Mouse (Mus musculus) neural tube, embryonic 11.5 days (tissue): ENCODE data around the gene Mrpl43. TPM values are rescaled to one million over a fixed set of nuclear protein-coding genes. Genes with fewer than 3 reads are reported as not detected.

Experiments used
- ATAC-seq: fragments of 200-750 bp; cut with Nextera tagmentation; 2 replicates; pipeline ENCODE4 v1.8.0; 2017; ENCODE audit warnings: moderate number of reproducible peaks, mild to moderate bottlenecking, moderate TSS enrichment, moderate library complexity; ENCODE audit not compliant: insufficient read depth, low FRiP score, low TSS enrichment
- DNase-seq: peaks from one replicate; pipeline ENCODE4 v3.0.0-alpha.2; 2015; ENCODE audit warnings: low spot score
- H3K27ac ChIP-seq: fragments of 300-500 bp; sonication (generic); 2 replicates; pipeline ENCODE4 v1.5.1; 2014; ENCODE audit warnings: low read depth, mild to moderate bottlenecking, low read length
- H3K27me3 ChIP-seq: fragments of 300-500 bp; sonication (generic); 2 replicates; pipeline ENCODE4 v1.6.1; 2014; ENCODE audit warnings: mild to moderate bottlenecking, low read length, mixed read lengths; ENCODE audit not compliant: control insufficient read depth, insufficient read depth
- H3K36me3 ChIP-seq: fragments of 300-500 bp; sonication (generic); 2 replicates; pipeline ENCODE4 v1.6.1; 2014; ENCODE audit warnings: mild to moderate bottlenecking, low read length, moderate library complexity, mixed read lengths; ENCODE audit not compliant: control insufficient read depth, insufficient read depth
- H3K4me1 ChIP-seq: fragments of 300-500 bp; sonication (generic); 2 replicates; pipeline ENCODE4 v1.6.1; 2014; ENCODE audit warnings: low read length, mixed read lengths; ENCODE audit not compliant: control insufficient read depth, insufficient read depth
- H3K4me2 ChIP-seq: fragments of 300-500 bp; sonication (generic); 2 replicates; pipeline ENCODE4 v1.6.1; 2014; ENCODE audit warnings: low read depth, mild to moderate bottlenecking, moderate library complexity
- H3K4me3 ChIP-seq: fragments of 300-500 bp; sonication (generic); 2 replicates; pipeline ENCODE4 v1.5.1; 2014; ENCODE audit warnings: low read depth, low read length
- H3K9ac ChIP-seq: fragments of 300-500 bp; sonication (generic); 2 replicates; pipeline ENCODE4 v1.6.1; 2014; ENCODE audit warnings: mild to moderate bottlenecking, low read length
- H3K9me3 ChIP-seq: fragments of 300-500 bp; sonication (generic); 2 replicates; pipeline ENCODE4 v1.6.1; 2016; ENCODE audit warnings: low read length; ENCODE audit not compliant: control insufficient read depth
- WGBS: fragments of 180-500 bp; shearing (Covaris S2); extraction: QIAGEN DNeasy Blood & Tissue Kit; methylation state at CpG from one replicate; pipeline ENCODE4 v1.1.7; 2014; 5-methylcytosine and 5-hydroxymethylcytosine counted together
- polyA plus RNA-seq: library from polyadenylated mRNA; unstranded; fragments of >200 nt; fragmentation: Nextera tagmentation; extraction: Ambion mirVana; gene quantifications from 2 replicates; pipeline ENCODE4 v1.2.1, GENCODE M21; 2014

Mrpl43 gene
- polyA plus RNA-seq = 65.3 and 80.6 TPM in 2 replicates

DNA sequence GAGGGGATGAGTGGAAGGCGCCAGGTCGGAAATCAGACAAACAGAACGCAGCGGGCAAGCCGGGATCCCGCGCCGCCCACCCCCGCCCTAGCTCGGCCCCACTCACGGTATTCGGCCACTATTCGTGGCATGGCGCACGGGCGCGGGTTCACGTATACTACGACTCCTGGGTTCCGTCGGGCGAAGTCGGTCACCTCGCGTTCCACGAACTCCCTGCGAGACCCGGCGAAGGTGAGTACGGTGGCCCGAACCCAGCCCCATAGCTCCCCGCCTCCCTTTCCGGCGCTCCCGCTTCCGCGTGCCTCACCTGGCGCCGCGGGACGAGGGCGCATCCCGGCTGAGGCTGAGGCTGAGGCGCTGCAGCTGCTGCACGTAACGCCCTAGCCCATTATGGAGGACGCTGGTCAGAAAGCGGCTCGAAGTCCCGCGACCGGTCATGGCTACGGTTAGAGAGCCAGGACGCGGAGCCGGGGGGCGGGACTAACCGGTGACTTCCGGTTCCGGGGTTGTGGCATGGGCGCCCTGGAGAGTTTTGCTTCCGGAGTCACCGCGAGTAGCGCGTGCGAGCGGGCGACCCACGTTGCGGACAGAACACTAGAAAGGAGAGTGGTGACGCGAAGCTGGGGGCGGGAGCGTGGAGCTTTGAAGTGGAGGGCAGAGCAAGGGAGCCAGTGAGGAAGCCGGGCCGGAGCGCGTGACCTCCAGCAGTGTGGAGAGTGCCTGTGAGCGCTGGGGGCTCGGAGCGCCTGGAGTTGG is at the start of gene Mrpl43:
Gene Mrpl43 (minus strand): TSS at position 486 of the 756 bp plus-strand sequence.
- WGBS = under 1% methylated on average over 81 of the region's 82 CpGs
- Histone ChIP-seq H3K9me3 (no peaks in the 10 kb centered on the region), H3K27me3 (no peaks in the 10 kb centered on the region), H3K4me2 (peak within 1 kb of the TSS; percentile 95), H3K4me1 (peaks cover 3% of the 10 kb centered on the region; the same call in 1 of the 2 replicates), H3K9ac (peak within 1 kb of the TSS; percentile 85), H3K27ac (peak within 1 kb of the TSS; percentile 49; the same call in 1 of the 2 replicates), H3K4me3 (peak within 1 kb of the TSS; percentile 98), H3K36me3 (peaks cover 2% of the 10 kb centered on the region; the same call in 1 of the 2 replicates)
- DNase-seq = peak; percentile 93
- ATAC-seq = peak; percentile 89

DNA sequence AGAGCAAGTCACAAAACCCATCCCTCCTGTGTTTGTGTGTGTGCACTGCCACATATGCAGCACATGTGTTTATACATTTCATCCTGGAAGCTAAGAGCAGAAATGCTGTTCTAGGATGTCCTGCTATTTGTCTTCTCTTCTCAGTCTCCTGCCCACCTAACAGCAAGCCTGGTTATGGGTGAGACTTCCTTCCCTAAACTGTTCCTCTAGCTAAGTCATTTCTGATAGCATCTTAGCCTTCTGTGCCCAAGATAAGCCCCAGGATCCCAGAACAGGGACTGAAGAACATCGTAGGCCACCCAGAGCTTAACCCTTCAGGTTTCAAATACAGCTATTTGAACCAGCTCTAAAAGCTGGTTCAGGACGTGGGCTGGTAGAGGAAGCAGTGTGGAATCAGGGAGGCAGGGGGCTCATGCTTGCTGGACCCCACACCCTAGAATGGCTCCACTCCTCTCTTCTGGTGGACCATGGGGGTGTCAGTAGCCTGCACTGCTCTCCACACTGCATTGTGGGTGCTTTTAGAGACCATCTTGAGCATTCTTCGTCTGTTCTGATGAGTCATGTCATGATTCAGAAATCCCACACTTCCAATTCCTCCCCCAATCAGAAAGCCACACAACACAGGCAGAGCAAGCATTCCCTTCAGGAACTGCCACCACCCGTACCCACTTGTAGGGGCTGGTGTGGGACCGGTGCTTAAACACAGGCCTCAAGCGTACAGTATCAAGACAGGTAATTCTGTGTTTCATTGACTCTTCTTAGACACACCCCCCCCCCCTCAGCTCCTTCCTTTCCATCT is 48.8 kb upstream of the Mrpl43 start:
- DNase-seq = no peak
- WGBS = 84% methylated on average over 6 of the region's 6 CpGs
- no peaks in the 10 kb centered on the region for H3K9me3 ChIP-seq
- no peak overlapping the region for H3K4me2 ChIP-seq
- H3K9ac ChIP-seq = no peak overlapping the region
- H3K4me3 ChIP-seq = no peak overlapping the region
- 0 out of 2 replicates have a peak, but pooled peaks cover 5% of the 10 kb centered on the region for H3K4me1 ChIP-seq
- ATAC-seq = no peak
- H3K36me3 ChIP-seq = no peaks in the 10 kb centered on the region
- no peak overlapping the region for H3K27ac ChIP-seq
- no peaks in the 10 kb centered on the region for H3K27me3 ChIP-seq

DNA sequence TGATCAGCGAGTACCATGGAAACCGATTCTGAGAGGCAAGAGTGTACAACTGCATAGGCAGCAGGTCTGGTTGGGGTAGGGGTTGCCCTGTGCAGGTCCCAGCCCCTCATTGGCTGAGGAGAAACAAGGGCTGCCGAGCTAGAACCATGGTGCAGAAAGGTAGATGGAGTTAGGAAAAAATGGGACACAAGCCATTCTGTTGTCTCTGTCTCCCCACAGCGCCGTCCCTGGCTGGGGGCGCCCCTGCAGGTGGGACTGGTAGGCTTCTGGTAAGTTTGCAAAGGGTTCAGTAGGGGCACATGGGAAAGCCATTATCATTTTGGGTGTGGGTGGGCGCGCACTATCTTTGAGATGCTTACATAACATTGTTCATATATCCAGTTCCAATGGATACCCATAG is 47.2 kb upstream of the Mrpl43 start:
- 92% methylated on average over 8 of the region's 8 CpGs for WGBS
- Histone ChIP-seq H3K27me3 (no peaks in the 10 kb centered on the region), H3K4me3 (no peak overlapping the region), H3K4me2 (no peak overlapping the region), H3K27ac (no peak overlapping the region), H3K9ac (no peak overlapping the region), H3K4me1 (0 out of 2 replicates have a peak, but pooled peaks cover 5% of the 10 kb centered on the region), H3K36me3 (no peaks in the 10 kb centered on the region), H3K9me3 (no peaks in the 10 kb centered on the region)
- DNase-seq = no peak
- no peak for ATAC-seq

- DNase-seq (no peak), ATAC-seq (no peak)
- H3K36me3 ChIP-seq = no peaks in the 10 kb centered on the region
- H3K27me3 ChIP-seq = peaks cover 17% of the 10 kb centered on the region
- no peak overlapping the region for H3K9ac ChIP-seq
- 87% methylated on average over 9 of the region's 9 CpGs for WGBS
- peaks cover 5% of the 10 kb centered on the region for H3K4me1 ChIP-seq
- H3K27ac ChIP-seq = no peak overlapping the region
- H3K9me3 ChIP-seq = no peaks in the 10 kb centered on the region
- H3K4me3 ChIP-seq = no peak overlapping the region
- H3K4me2 ChIP-seq = no peak overlapping the region
Observed at GRCm38 (mm10) chr19:45049523-45049922, 43.3 kb upstream of the Mrpl43 start.

GRCm38 (mm10) chr19:45048644-45049365 is 42.6 kb upstream of the Mrpl43 start:
- H3K4me1 ChIP-seq = peaks cover 5% of the 10 kb centered on the region
- no peak overlapping the region for H3K9ac ChIP-seq
- DNase-seq (no peak), ATAC-seq (no peak)
- H3K4me3 ChIP-seq = no peak overlapping the region; the same call in 1 of the 2 replicates
- peak overlapping the region; percentile 73; the same call in 1 of the 2 replicates for H3K4me2 ChIP-seq
- no peaks in the 10 kb centered on the region for H3K36me3 ChIP-seq
- no peaks in the 10 kb centered on the region for H3K9me3 ChIP-seq
- no peak overlapping the region for H3K27ac ChIP-seq
- 83% methylated on average over 12 of the region's 12 CpGs for WGBS
- peaks cover 20% of the 10 kb centered on the region for H3K27me3 ChIP-seq

DNA sequence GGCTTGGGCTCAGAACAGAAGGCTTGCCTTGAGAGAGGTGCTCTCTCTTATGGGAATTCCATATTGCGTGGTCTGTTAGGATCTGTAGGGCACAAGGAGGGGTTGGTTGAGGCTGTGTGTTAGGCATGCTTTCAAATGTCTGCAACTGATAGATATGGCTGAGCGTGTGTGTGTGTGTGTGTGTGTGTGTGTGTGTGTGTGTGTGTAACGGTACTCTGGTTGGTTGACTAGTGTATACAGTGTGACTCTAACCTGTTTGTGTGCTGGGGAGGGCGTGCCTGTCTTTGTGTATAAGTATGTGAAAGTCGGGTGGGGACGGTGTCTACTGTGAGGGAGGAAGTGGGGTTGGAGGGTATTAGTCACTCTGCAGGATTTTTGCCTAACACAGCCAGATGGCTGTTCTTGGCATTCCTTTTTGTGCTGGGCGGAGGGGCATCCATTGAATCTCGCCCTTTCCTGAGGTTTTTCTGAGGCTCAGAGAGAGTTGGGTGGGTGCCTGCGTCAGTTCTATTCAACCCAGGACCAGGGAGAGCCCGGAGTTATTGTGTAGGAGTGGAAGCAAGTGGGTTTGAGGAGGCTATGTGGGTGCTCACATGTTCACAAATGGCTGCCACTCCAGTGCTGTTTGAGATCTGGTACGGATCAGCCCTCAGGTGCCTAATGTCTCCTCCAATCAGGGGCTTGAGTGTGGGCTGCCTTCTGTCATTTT is 41.8 kb upstream of the Mrpl43 start:
- Histone ChIP-seq H3K9ac (peak overlapping the region; percentile 56), H3K36me3 (no peaks in the 10 kb centered on the region), H3K27ac (0 out of 2 replicates have a peak overlapping the region, but pooled peaks have one; percentile 42), H3K4me2 (peak overlapping the region; percentile 73), H3K4me1 (peaks cover 5% of the 10 kb centered on the region), H3K9me3 (no peaks in the 10 kb centered on the region), H3K27me3 (peaks cover 20% of the 10 kb centered on the region), H3K4me3 (peak overlapping the region; percentile 41)
- ATAC-seq (peak; percentile 36), DNase-seq (no peak)
- 60% methylated on average over 11 of the region's 11 CpGs for WGBS

GRCm38 (mm10) chr19:45047417-45047934 is 41.2 kb upstream of the Mrpl43 start, which contains the start of gene Sfxn3:
Gene Sfxn3, plus strand, starts transcription at chr19:45047503.
- under 1% methylated on average over 25 of the region's 26 CpGs for WGBS
- no peaks in the 10 kb centered on the region for H3K36me3 ChIP-seq

More at GRCm38 (mm10) chr19:45047417-45047934, 41.2 kb upstream of the Mrpl43 start, which contains the start of gene Sfxn3:
- peak within 1 kb of the TSS; percentile 41 for H3K4me3 ChIP-seq
- H3K4me1 ChIP-seq = peaks cover 5% of the 10 kb centered on the region
- H3K9me3 ChIP-seq = no peaks in the 10 kb centered on the region
- peak within 1 kb of the TSS; percentile 42; the same call in 1 of the 2 replicates for H3K27ac ChIP-seq
- peak within 1 kb of the TSS; percentile 56 for H3K9ac ChIP-seq
- DNase-seq (peak; percentile 81), ATAC-seq (peak; percentile 81)
- H3K4me2 ChIP-seq = peak within 1 kb of the TSS; percentile 73
- H3K27me3 ChIP-seq = peaks cover 20% of the 10 kb centered on the region
